Mouse (Mus musculus) spleen, adult 2 months (tissue): ENCODE data around the gene Zbtb12. TPM values are rescaled to one million over a fixed set of nuclear protein-coding genes. Genes with fewer than 3 reads are reported as not detected.
A peak's percentile ranks its signal among the peaks of the same experiment; 100 is the strongest.

Source experiments
- DNase-seq, 2 experiments: peaks; one replicate each; pipeline versions ENCODE4 v3.0.0 to v3.0.0-alpha.2; 2012 to 2021; ENCODE audit warnings: low spot score in 2 of 2, low read depth in 1 of 2
- H3K27ac ChIP-seq: fragments of 200-500 bp; 2 replicates; pipeline ENCODE4 v1.5.1; 2012; ENCODE audit warnings: low read length, inconsistent platforms; ENCODE audit not compliant: insufficient read depth
- H3K27me3 ChIP-seq: fragments of 200-500 bp; 2 replicates; pipeline ENCODE4 v1.6.1; 2012; ENCODE audit warnings: mild to moderate bottlenecking, moderate library complexity, low read length, inconsistent platforms; ENCODE audit not compliant: control insufficient read depth, insufficient read depth
- H3K36me3 ChIP-seq: fragments of 200-500 bp; 2 replicates; pipeline ENCODE4 v1.6.1; 2012; ENCODE audit warnings: mild to moderate bottlenecking, low read length, inconsistent platforms; ENCODE audit not compliant: control insufficient read depth, insufficient read depth
- H3K4me1 ChIP-seq: fragments of 200-500 bp; 2 replicates; pipeline ENCODE4 v1.6.1; 2011; ENCODE audit warnings: inconsistent platforms; ENCODE audit not compliant: control insufficient read depth, insufficient read depth, insufficient read length
- H3K4me3 ChIP-seq: fragments of 200-500 bp; 2 replicates; pipeline ENCODE4 v1.5.1; 2011; ENCODE audit warnings: mild to moderate bottlenecking, inconsistent platforms; ENCODE audit not compliant: insufficient read depth, insufficient read length; ENCODE audit errors: extremely low read depth
- CTCF ChIP-seq: fragments of 200-500 bp; IDR thresholded peaks from 2 replicates; pipeline ENCODE4 v1.5.1; 2011; ENCODE audit warnings: mild to moderate bottlenecking, inconsistent platforms; ENCODE audit not compliant: insufficient read depth, insufficient read length, insufficient replicate concordance; ENCODE audit errors: extremely low read depth
- POLR2A ChIP-seq: fragments of 200-500 bp; IDR thresholded peaks from 2 replicates; pipeline ENCODE4 v1.6.1; 2011; ENCODE audit warnings: low read depth, low read length, inconsistent platforms
- WGBS: fragments of 180-500 bp; shearing (Covaris S2); methylation state at CpG from one replicate; pipeline ENCODE4 v1.1.7; 2018; 5-methylcytosine and 5-hydroxymethylcytosine counted together
- polyA plus RNA-seq: library from polyadenylated mRNA; depleted of rRNA; stranded (reverse); fragments of >200 nt; gene quantifications from 2 replicates; pipeline ENCODE4 v1.2.3, GENCODE M21; 2012

The Zbtb12 gene
- polyA plus RNA-seq, 1 experiment: 12.0 TPM

DNA sequence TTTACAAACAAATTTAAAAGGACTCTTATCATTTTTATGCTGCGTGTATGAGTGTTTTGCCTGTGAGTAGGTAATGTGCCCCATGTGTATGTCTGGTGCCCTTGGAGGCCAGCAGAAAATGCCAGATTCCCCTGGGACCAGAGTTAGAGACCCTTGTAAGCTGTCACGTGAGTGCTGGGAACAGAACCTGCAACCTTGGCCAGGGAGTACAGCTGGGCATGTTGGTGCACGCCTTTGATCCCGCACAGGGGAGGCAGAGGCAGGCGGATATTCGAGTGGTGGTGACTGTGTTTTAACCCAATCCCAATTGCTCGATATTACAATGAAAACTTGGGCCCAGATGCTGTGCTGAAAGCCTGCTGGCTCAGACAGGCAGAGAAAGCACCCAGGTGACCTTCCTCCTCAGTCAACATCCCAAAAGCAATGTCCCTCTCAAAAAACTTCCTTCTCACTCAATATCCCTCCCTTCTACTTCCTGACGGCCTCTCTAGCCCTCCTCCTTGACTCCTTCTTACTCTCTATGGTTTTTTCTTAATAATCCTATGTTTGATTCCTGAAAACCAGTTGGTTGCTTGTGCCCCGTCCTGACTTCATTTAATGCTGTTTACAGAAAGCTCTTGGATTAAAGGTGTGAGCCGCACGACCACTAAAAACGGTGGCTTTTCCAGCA lies 10.9 kb downstream of the Zbtb12 start:
- H3K27ac ChIP-seq: no peak overlapping the region
- H3K4me3 ChIP-seq: no peak overlapping the region
- no peak for TF ChIP-seq POLR2A
- TF ChIP-seq CTCF: no peak
- WGBS: 90% methylated on average over 12 of the region's 12 CpGs
- no peak for DNase-seq
- no peaks in the 10 kb centered on the region for H3K27me3 ChIP-seq
- no peaks in the 10 kb centered on the region for H3K36me3 ChIP-seq
- H3K4me1 ChIP-seq: peaks cover 5% of the 10 kb centered on the region; the same call in 1 of the 2 replicates

DNA sequence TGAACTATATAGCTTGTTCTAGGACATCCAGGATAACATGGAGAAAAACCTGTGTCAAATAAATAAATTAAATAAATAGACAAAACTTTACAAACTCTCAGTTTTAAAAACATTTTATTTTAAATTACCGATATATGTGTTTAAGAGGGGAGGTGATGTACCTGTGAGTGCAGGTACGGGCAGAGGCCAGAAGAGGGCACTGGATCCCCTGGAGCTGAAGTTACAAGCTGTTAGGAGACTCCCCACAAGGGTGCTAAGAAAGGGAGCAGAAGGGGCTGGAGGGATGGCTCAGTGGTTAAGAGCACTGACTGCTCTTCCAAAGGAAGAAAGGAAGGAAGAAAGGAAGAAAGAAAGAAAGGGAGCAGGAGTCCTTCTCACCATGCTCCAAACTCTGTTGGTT lies 12.1 kb downstream of the Zbtb12 start:
- DNase-seq: no peak
- Histone ChIP-seq H3K27ac (no peak overlapping the region), H3K4me3 (no peak overlapping the region), H3K36me3 (no peaks in the 10 kb centered on the region), H3K27me3 (no peaks in the 10 kb centered on the region), H3K4me1 (peaks cover 7% of the 10 kb centered on the region; the same call in 1 of the 2 replicates)
- no peak for TF ChIP-seq POLR2A
- no peak for TF ChIP-seq CTCF
- 99% methylated on average over 2 of the region's 2 CpGs for WGBS

DNA sequence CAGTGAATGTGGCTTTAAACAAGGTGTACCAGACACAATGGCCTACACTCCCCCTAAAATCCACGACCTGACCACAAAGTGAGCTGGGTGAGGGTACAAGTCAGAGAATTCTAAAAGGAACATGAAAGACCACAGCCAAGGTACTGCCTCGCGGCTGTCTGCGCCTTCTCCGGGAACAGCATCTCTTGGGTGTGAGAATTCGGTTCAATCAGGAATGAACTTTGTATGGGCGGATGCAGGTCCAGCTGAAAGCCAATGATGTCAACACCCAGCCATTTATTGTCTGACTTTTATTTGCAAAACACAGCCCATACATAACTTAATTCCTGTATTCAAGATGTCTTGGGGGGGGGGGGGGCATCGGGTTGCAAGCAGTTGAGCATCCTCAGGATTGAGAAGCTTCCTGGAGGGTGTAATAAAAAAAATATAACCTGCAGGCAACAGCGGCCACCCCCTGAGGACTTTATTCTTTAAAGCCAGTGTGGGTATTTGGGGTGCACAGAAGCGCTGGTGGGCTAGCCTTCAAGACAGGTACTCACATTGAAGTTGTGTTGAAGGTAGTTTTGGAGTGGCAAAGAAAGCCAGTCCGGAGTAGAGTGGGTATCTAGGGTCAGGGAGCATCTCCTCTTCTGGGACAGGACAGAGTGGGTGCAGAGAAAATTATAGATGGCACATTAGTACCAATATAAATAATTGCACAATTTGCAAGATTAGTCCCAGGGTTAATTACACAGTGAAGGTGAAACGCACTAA lies 14.0 kb downstream of the Zbtb12 start:
- TF ChIP-seq CTCF (no peak), POLR2A (no peak)
- Histone ChIP-seq H3K36me3 (no peaks in the 10 kb centered on the region), H3K27ac (no peak overlapping the region), H3K4me3 (peak overlapping the region; percentile 63), H3K4me1 (peaks cover 5% of the 10 kb centered on the region; the same call in 1 of the 2 replicates), H3K27me3 (no peaks in the 10 kb centered on the region)
- WGBS: 83% methylated on average over 12 of the region's 12 CpGs
- DNase-seq: no peak

DNA sequence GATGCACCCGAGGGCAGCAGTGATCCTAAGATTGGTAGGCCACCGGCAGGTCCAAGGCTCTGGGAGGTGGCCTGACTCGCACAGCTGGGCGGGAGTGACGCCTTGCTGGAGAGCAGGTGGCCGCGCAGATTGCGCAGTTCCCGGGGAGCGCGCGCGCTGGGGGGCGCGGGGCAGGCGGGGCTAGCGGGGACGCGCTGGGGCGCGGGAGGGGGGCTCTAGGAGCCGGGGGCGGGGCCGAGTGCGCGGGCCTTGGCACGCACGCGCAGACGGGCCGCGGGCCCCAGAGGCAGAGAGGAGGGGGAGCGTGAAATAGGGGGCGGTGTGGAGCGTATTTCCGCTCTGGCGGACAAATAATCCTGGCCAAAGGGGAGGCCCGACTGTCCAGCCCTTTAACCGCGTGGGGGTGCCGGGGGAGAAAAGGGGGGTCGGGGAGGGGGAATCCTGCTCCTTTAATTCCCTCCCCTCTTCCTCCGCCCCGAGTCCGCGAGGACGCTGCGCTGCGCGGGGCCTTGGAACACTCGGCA lies 14.9 kb downstream of the Zbtb12 start:
- H3K36me3 ChIP-seq: no peaks in the 10 kb centered on the region
- no peak for TF ChIP-seq CTCF
- TF ChIP-seq POLR2A: peak; percentile 21; the same call in 1 of the 2 replicates
- peak overlapping the region; percentile 69 for H3K4me3 ChIP-seq
- peaks cover 5% of the 10 kb centered on the region; the same call in 1 of the 2 replicates for H3K4me1 ChIP-seq
- peak; percentile 78 to 87 for DNase-seq
- 0% methylated on average over 46 of the region's 51 CpGs for WGBS
- no peaks in the 10 kb centered on the region for H3K27me3 ChIP-seq
- peak overlapping the region; percentile 77 for H3K27ac ChIP-seq

DNA sequence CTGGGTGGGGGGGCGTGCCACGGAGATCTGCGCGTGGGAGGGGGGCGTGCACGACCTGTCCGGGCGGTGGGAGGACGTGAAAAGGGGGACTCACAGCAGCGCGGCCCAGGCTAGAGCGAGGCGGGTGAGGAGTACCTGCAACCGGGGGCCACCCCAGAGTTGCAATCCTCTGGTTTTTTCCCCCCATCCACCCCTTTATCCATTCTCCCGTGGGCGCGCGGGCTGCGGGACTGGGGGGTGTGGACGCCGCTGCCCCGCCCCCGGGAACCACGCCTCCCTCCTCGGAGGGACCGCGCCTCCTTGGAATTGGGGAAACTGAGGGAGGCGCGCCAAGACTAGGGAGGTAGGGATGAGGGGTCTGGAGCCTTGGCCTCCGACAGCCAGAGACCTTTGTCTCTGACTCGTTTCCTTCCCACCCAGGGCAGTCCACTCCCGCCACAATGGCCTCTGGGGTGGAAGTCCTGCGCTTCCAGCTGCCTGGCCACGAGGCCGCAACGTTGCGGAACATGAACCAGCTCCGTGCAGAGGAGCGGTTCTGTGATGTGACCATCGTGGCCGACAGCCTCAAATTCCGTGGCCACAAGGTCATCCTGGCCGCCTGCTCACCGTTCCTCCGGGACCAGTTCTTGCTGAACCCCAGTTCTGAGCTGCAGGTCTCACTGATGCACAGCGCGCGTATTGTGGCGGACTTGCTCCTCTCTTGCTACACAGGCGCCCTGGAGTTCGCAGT lies 15.7 kb downstream of the Zbtb12 start:
- H3K27me3 ChIP-seq: no peaks in the 10 kb centered on the region
- DNase-seq: peak in 1 of 2 experiments; percentile 30
- H3K4me3 ChIP-seq: peak overlapping the region; percentile 69
- TF ChIP-seq CTCF: no peak
- TF ChIP-seq POLR2A: no peak
- no peaks in the 10 kb centered on the region for H3K36me3 ChIP-seq
- 15% methylated on average over 51 of the region's 51 CpGs for WGBS
- H3K27ac ChIP-seq: peak overlapping the region; percentile 17; the same call in 1 of the 2 replicates
- H3K4me1 ChIP-seq: peaks cover 5% of the 10 kb centered on the region; the same call in 1 of the 2 replicates

DNA sequence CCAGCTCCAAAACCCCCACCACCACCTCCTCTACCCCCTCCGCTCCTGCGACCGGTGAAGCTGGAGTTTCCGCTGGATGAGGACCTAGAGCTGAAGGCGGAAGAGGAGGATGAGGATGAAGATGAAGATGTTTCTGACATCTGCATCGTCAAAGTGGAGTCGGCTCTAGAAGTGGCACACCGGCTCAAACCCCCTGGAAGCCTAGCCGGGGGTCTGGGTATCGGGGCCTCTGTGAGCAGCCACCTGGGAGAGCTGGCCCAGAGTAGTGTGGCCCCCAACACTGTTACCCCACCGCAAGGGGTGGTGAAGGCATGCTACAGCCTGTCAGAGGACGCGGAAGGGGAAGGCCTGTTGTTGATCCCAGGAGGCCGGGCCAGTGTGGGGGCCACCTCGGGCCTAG lies 16.4 kb downstream of the Zbtb12 start:
- DNase-seq: no peak
- Histone ChIP-seq H3K4me3 (no peak overlapping the region), H3K27me3 (no peaks in the 10 kb centered on the region), H3K4me1 (peaks cover 5% of the 10 kb centered on the region; the same call in 1 of the 2 replicates), H3K27ac (no peak overlapping the region), H3K36me3 (no peaks in the 10 kb centered on the region)
- 93% methylated on average over 15 of the region's 15 CpGs for WGBS
- TF ChIP-seq POLR2A (no peak), CTCF (no peak)
